Mouse (Mus musculus) spleen, adult 2 months (tissue): ENCODE measurements around the gene AC134908.4. TPM values are rescaled to one million over a fixed set of nuclear protein-coding genes. Genes with fewer than 3 reads are reported as not detected.

Source experiments
- DNase-seq, 2 experiments: peaks; one replicate each; pipeline versions ENCODE4 v3.0.0 to v3.0.0-alpha.2; 2012 to 2021; ENCODE audit warnings: low spot score in 2 of 2, low read depth in 1 of 2
- H3K27ac ChIP-seq: fragments of 200-500 bp; 2 replicates; pipeline ENCODE4 v1.5.1; 2012; ENCODE audit warnings: low read length, inconsistent platforms; ENCODE audit not compliant: insufficient read depth
- H3K27me3 ChIP-seq: fragments of 200-500 bp; 2 replicates; pipeline ENCODE4 v1.6.1; 2012; ENCODE audit warnings: mild to moderate bottlenecking, moderate library complexity, low read length, inconsistent platforms; ENCODE audit not compliant: control insufficient read depth, insufficient read depth
- H3K36me3 ChIP-seq: fragments of 200-500 bp; 2 replicates; pipeline ENCODE4 v1.6.1; 2012; ENCODE audit warnings: mild to moderate bottlenecking, low read length, inconsistent platforms; ENCODE audit not compliant: control insufficient read depth, insufficient read depth
- H3K4me1 ChIP-seq: fragments of 200-500 bp; 2 replicates; pipeline ENCODE4 v1.6.1; 2011; ENCODE audit warnings: inconsistent platforms; ENCODE audit not compliant: control insufficient read depth, insufficient read depth, insufficient read length
- H3K4me3 ChIP-seq: fragments of 200-500 bp; 2 replicates; pipeline ENCODE4 v1.5.1; 2011; ENCODE audit warnings: mild to moderate bottlenecking, inconsistent platforms; ENCODE audit not compliant: insufficient read depth, insufficient read length; ENCODE audit errors: extremely low read depth
- CTCF ChIP-seq: fragments of 200-500 bp; IDR thresholded peaks from 2 replicates; pipeline ENCODE4 v1.5.1; 2011; ENCODE audit warnings: mild to moderate bottlenecking, inconsistent platforms; ENCODE audit not compliant: insufficient read depth, insufficient read length, insufficient replicate concordance; ENCODE audit errors: extremely low read depth
- POLR2A ChIP-seq: fragments of 200-500 bp; IDR thresholded peaks from 2 replicates; pipeline ENCODE4 v1.6.1; 2011; ENCODE audit warnings: low read depth, low read length, inconsistent platforms
- WGBS: fragments of 180-500 bp; shearing (Covaris S2); methylation state at CpG from one replicate; pipeline ENCODE4 v1.1.7; 2018; 5-methylcytosine and 5-hydroxymethylcytosine counted together
- polyA plus RNA-seq: library from polyadenylated mRNA; depleted of rRNA; stranded (reverse); fragments of >200 nt; gene quantifications from 2 replicates; pipeline ENCODE4 v1.2.3, GENCODE M21; 2012

Gene AC134908.4
- polyA plus RNA-seq, 1 experiment, result 1.1 TPM

GRCm38 (mm10) chr17:25792615-25793014 lies 2.8 kb downstream of the AC134908.4 start, which contains the start of gene Fam173a:
Fam173a (minus strand) TSS chr17:25792901.
- Histone ChIP-seq H3K4me1 (peaks cover 15% of the 10 kb centered on the region), H3K27ac (peak within 1 kb of the TSS; percentile 94), H3K27me3 (no peaks in the 10 kb centered on the region), H3K4me3 (peak within 1 kb of the TSS; percentile 97), H3K36me3 (no peaks in the 10 kb centered on the region; the same call in none of the 2 replicates)
- peak; percentile 61 to 70 for DNase-seq
- no peak for TF ChIP-seq POLR2A
- no peak for TF ChIP-seq CTCF
- under 1% methylated on average over 14 of the region's 14 CpGs for WGBS

- no peaks in the 10 kb centered on the region for H3K27me3 ChIP-seq
- TF ChIP-seq POLR2A (peak; percentile 72), CTCF (no peak)
- WGBS, result under 1% methylated on average over 45 of the region's 45 CpGs
- H3K4me3 ChIP-seq, result peak overlapping the region; percentile 97
- H3K36me3 ChIP-seq, result no peaks in the 10 kb centered on the region; the same call in none of the 2 replicates
- DNase-seq, result peak; percentile 82 to 83
- H3K4me1 ChIP-seq, result peaks cover 15% of the 10 kb centered on the region
- peak overlapping the region; percentile 94 for H3K27ac ChIP-seq
Observed at GRCm38 (mm10) chr17:25791843-25792527, 3.5 kb downstream of the AC134908.4 start.

GRCm38 (mm10) chr17:25791320-25791842 lies 4.1 kb downstream of the AC134908.4 start:
- DNase-seq, result no peak
- no peaks in the 10 kb centered on the region; the same call in none of the 2 replicates for H3K36me3 ChIP-seq
- no peaks in the 10 kb centered on the region for H3K27me3 ChIP-seq
- H3K27ac ChIP-seq, result peak overlapping the region; percentile 94; the same call in 1 of the 2 replicates
- peaks cover 15% of the 10 kb centered on the region for H3K4me1 ChIP-seq
- 26% methylated on average over 19 of the region's 19 CpGs for WGBS
- TF ChIP-seq POLR2A (no peak), CTCF (no peak)
- peak overlapping the region; percentile 97 for H3K4me3 ChIP-seq

GRCm38 (mm10) chr17:25786781-25787504 lies 8.5 kb downstream of the AC134908.4 start:
- no peaks in the 10 kb centered on the region for H3K27me3 ChIP-seq
- H3K4me3 ChIP-seq, result no peak overlapping the region
- H3K4me1 ChIP-seq, result peaks cover 11% of the 10 kb centered on the region
- 87% methylated on average over 9 of the region's 9 CpGs for WGBS
- peaks cover 7% of the 10 kb centered on the region for H3K36me3 ChIP-seq
- TF ChIP-seq POLR2A, result no peak
- TF ChIP-seq CTCF, result no peak
- H3K27ac ChIP-seq, result no peak overlapping the region
- no peak for DNase-seq

GRCm38 (mm10) chr17:25786280-25786679 lies 9.2 kb downstream of the AC134908.4 start, which contains the start of gene Ccdc78:
Ccdc78 (plus strand) TSS chr17:25786580.
- WGBS, result 89% methylated on average over 3 of the region's 3 CpGs
- Histone ChIP-seq H3K27ac (no peak within 1 kb of the TSS), H3K4me1 (peaks cover 8% of the 10 kb centered on the region), H3K36me3 (peaks cover 13% of the 10 kb centered on the region), H3K4me3 (peak within 1 kb of the TSS; percentile 89), H3K27me3 (no peaks in the 10 kb centered on the region)
- DNase-seq, result no peak
- TF ChIP-seq POLR2A, result no peak
- TF ChIP-seq CTCF, result no peak

GRCm38 (mm10) chr17:25785281-25785745 lies 10.1 kb downstream of the AC134908.4 start, which contains the start of gene Haghl:
Haghl (minus strand) TSS chr17:25785673.
- Histone ChIP-seq H3K27me3 (no peaks in the 10 kb centered on the region), H3K27ac (peak within 1 kb of the TSS; percentile 50; the same call in 1 of the 2 replicates), H3K4me3 (peak within 1 kb of the TSS; percentile 89), H3K4me1 (peaks cover 6% of the 10 kb centered on the region), H3K36me3 (peaks cover 19% of the 10 kb centered on the region)
- TF ChIP-seq POLR2A (peak; percentile 24), CTCF (no peak)
- DNase-seq, result peak; percentile 87 to 92
- under 1% methylated on average over 23 of the region's 23 CpGs for WGBS
